Mouse (Mus musculus): Measurements from ENCODE around the gene Haao.
A peak's percentile ranks its signal among the peaks of the same experiment; 100 is the strongest.
"Not testable (repeated sequence)": the region's sequence is repeated elsewhere in the genome, so short reads cannot be mapped to it uniquely, and the experiment has no call there.

Gene Haao

GRCm38 (mm10) chr17:83862134-83862881, 14.5 kb upstream of the Haao start:
- peak; percentile 77 for DNase-seq

GRCm38 (mm10) chr17:83861444-83862133, 13.8 kb upstream of the Haao start:
- peak; percentile 97 for DNase-seq

- not testable (repeated sequence) for DNase-seq
Observed at GRCm38 (mm10) chr17:83860968-83861367, 13.2 kb upstream of the Haao start.

GRCm38 (mm10) chr17:83860224-83860623, 12.5 kb upstream of the Haao start:
- DNase-seq: no peak

GRCm38 (mm10) chr17:83859639-83860038, 11.9 kb upstream of the Haao start:
- no peak for DNase-seq

- DNase-seq: no peak
Observed at GRCm38 (mm10) chr17:83858413-83858812, 10.7 kb upstream of the Haao start.

GRCm38 (mm10) chr17:83854284-83854918, 6.6 kb upstream of the Haao start:
- DNase-seq: peak; percentile 60

- no peak for DNase-seq
Observed at GRCm38 (mm10) chr17:83853831-83854230, 6.1 kb upstream of the Haao start.

- no peak for DNase-seq
Observed at GRCm38 (mm10) chr17:83850864-83851263, 3.1 kb upstream of the Haao start.

- peak; percentile 95 for DNase-seq
Observed at GRCm38 (mm10) chr17:83850458-83850857, 2.7 kb upstream of the Haao start.

GRCm38 (mm10) chr17:83849717-83850116, 2.0 kb upstream of the Haao start:
- DNase-seq: no peak

GRCm38 (mm10) chr17:83849081-83849675, 1.4 kb upstream of the Haao start:
- no peak for DNase-seq

GRCm38 (mm10) chr17:83848482-83848881, 719 bp upstream of the Haao start:
- DNase-seq: no peak

GRCm38 (mm10) chr17:83847100-83847499, 663 bp downstream of the Haao start:
- no peak for DNase-seq

- DNase-seq: peak; percentile 51
Observed at GRCm38 (mm10) chr17:83846301-83847021, 1.3 kb downstream of the Haao start.

GRCm38 (mm10) chr17:83845538-83845937, 2.2 kb downstream of the Haao start:
- DNase-seq: no peak

- DNase-seq: no peak
Observed at GRCm38 (mm10) chr17:83843780-83844179, 4.0 kb downstream of the Haao start.

GRCm38 (mm10) chr17:83841011-83841410, 6.8 kb downstream of the Haao start:
- DNase-seq: no peak

GRCm38 (mm10) chr17:83839132-83839531, 8.6 kb downstream of the Haao start:
- DNase-seq: no peak

- DNase-seq: no peak
Observed at GRCm38 (mm10) chr17:83837659-83838190, 10.0 kb downstream of the Haao start.

GRCm38 (mm10) chr17:83836048-83836447, 11.7 kb downstream of the Haao start:
- DNase-seq: no peak

- DNase-seq: no peak
Observed at GRCm38 (mm10) chr17:83834120-83834519, 13.6 kb downstream of the Haao start.
